Mouse (Mus musculus) heart, embryonic 13.5 days (tissue): ENCODE results near the gene Spryd3. TPM values are rescaled to one million over a fixed set of nuclear protein-coding genes. Genes with fewer than 3 reads are reported as not detected.

Experiments used
- ATAC-seq: fragments of 200-750 bp; cut with Nextera tagmentation; 2 replicates; pipeline ENCODE4 v1.8.0; 2017; ENCODE audit warnings: moderate TSS enrichment; ENCODE audit not compliant: insufficient number of reproducible peaks, low FRiP score, low TSS enrichment; ENCODE audit errors: extremely low read depth
- H3K27ac ChIP-seq: fragments of 300-500 bp; sonication (generic); replicated peaks from 2 replicates; pipeline ENCODE4 v1.5.1; 2015; ENCODE audit warnings: moderate library complexity, mild to moderate bottlenecking, inconsistent platforms
- H3K27me3 ChIP-seq: fragments of 300-500 bp; sonication (generic); replicated peaks from 2 replicates; pipeline ENCODE4 v1.6.1; 2015; ENCODE audit warnings: mild to moderate bottlenecking, inconsistent platforms
- H3K36me3 ChIP-seq: fragments of 300-500 bp; sonication (generic); 2 replicates; pipeline ENCODE4 v1.6.1; 2015; ENCODE audit warnings: mild to moderate bottlenecking, inconsistent platforms
- H3K4me1 ChIP-seq: fragments of 300-500 bp; sonication (generic); 2 replicates; pipeline ENCODE4 v1.6.1; 2015; ENCODE audit warnings: inconsistent platforms
- H3K4me2 ChIP-seq: fragments of 300-500 bp; sonication (generic); 2 replicates; pipeline ENCODE4 v1.6.1; 2015; ENCODE audit warnings: inconsistent platforms, mild to moderate bottlenecking, moderate library complexity
- H3K4me3 ChIP-seq: fragments of 300-500 bp; sonication (generic); 2 replicates; pipeline ENCODE4 v1.5.1; 2015; ENCODE audit warnings: moderate library complexity, mild to moderate bottlenecking, inconsistent platforms
- H3K9ac ChIP-seq: fragments of 300-500 bp; sonication (generic); 2 replicates; pipeline ENCODE4 v1.6.1; 2015; ENCODE audit warnings: inconsistent platforms, mild to moderate bottlenecking, moderate library complexity
- H3K9me3 ChIP-seq: fragments of 300-500 bp; sonication (generic); 2 replicates; pipeline ENCODE4 v1.6.1; 2016; ENCODE audit warnings: inconsistent platforms
- WGBS: fragments of 180-500 bp; shearing (Covaris S2); methylation state at CpG from one replicate; pipeline ENCODE4 v1.1.7; 2015; ENCODE audit warnings: mixed read lengths; 5-methylcytosine and 5-hydroxymethylcytosine counted together
- polyA plus RNA-seq: library from polyadenylated mRNA; unstranded; fragments of >200 nt; fragmentation: Nextera tagmentation; extraction: Ambion mirVana; gene quantifications from 2 replicates; pipeline ENCODE4 v1.2.1, GENCODE M21; 2015

Gene Spryd3
- polyA plus RNA-seq, 1 experiment from 2014 or later: 19.5 TPM

DNA sequence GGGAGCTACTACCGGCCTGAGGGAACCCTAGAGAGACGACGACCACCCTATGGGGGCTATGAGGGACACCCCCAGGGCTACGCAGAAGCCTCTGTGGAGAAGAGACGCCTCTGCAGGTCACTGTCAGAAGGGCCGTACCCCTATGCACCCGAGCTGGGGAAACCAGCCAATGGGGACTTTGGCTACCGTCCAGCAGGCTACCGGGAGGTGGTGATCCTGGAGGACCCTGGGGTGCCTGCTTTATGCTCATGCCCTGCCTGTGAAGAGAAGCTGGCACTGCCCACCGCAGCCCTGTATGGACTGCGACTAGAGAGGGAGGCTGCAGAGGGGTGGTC, 24.6 kb downstream of the Spryd3 start:
- Histone ChIP-seq H3K36me3 (peaks cover 99% of the 10 kb centered on the region), H3K27me3 (0 out of 2 replicates have a peak, but pooled peaks cover 8% of the 10 kb centered on the region), H3K4me2 (no peak overlapping the region), H3K9me3 (no peaks in the 10 kb centered on the region), H3K4me1 (peaks cover 39% of the 10 kb centered on the region), H3K9ac (no peak overlapping the region), H3K27ac (no peak overlapping the region), H3K4me3 (no peak overlapping the region)
- 80% methylated on average over 11 of the region's 11 CpGs for WGBS
- ATAC-seq: no peak

DNA sequence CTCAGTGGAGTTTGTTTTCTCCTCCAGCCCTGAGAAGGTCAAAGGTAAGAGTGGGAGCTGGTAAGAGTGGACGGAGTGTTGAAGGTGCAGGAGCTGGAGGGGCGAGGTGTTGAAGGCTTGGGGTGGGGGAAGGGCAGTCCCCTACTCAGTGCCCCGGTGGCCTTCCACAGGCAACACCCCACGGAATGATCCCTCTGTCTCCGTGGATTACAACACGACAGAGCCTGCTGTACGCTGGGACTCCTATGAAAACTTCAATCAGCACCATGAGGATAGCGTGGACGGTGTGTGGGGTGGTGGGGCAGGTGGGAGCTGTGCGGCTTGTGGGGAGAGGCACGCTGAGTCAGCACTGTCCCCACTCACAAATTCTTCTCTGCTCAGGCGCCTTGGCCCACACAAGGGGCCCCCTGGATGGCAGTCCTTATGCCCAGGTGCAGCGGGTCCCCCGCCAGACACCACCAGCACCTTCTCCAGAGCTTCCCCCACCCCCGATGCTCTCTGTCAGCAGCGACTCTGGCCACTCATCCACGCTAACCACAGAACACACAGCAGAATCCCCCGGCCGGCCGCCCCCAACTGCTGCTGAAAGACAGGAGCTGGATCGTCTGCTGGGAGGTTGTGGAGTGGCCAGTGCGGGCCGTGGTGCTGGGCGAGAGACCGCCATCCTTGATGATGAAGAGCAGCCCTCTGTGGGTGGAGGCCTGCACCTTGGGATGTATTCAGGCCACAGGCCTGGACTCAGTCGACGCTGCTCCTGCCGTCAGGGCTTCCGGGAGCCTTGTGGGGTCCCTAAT, 25.1 kb downstream of the Spryd3 start:
- H3K4me3 ChIP-seq: no peak overlapping the region
- no peak overlapping the region for H3K27ac ChIP-seq
- ATAC-seq: no peak
- H3K4me1 ChIP-seq: peaks cover 41% of the 10 kb centered on the region
- H3K36me3 ChIP-seq: peaks cover 95% of the 10 kb centered on the region
- no peaks in the 10 kb centered on the region for H3K9me3 ChIP-seq
- WGBS: 71% methylated on average over 29 of the region's 29 CpGs
- peak overlapping the region; percentile 47; the same call in 1 of the 2 replicates for H3K9ac ChIP-seq
- H3K4me2 ChIP-seq: no peak overlapping the region
- H3K27me3 ChIP-seq: 0 out of 2 replicates have a peak, but pooled peaks cover 13% of the 10 kb centered on the region

DNA sequence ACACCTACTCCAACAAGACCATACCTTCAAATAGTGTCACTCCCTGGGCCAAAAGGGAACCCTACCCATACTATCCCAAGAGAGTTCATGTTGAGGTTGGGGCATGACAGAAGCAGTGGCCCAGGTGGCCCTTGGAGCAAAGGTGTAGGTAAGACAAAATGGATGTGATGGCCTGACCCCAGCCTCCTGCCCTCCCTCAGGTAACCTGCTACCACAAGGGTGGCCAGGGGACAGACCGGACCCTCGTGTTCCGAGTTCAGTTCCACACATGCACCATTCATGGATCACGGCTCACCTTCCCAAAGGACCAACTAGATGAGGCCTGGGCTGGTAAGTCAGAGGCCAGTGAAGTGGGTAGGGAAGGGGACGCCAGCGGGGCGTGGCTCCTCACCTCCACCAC, 25.8 kb downstream of the Spryd3 start:
- H3K4me2 ChIP-seq: no peak overlapping the region
- no peak overlapping the region for H3K4me3 ChIP-seq
- H3K27me3 ChIP-seq: 0 out of 2 replicates have a peak, but pooled peaks cover 14% of the 10 kb centered on the region
- 93% methylated on average over 7 of the region's 7 CpGs for WGBS
- no peak overlapping the region for H3K27ac ChIP-seq
- no peak for ATAC-seq
- peaks cover 46% of the 10 kb centered on the region for H3K4me1 ChIP-seq
- H3K9ac ChIP-seq: no peak overlapping the region
- no peaks in the 10 kb centered on the region for H3K9me3 ChIP-seq
- peaks cover 90% of the 10 kb centered on the region for H3K36me3 ChIP-seq

GRCm38 (mm10) chr15:102108651-102109525, 27.1 kb downstream of the Spryd3 start:
- Histone ChIP-seq H3K9ac (peak overlapping the region; percentile 30), H3K27ac (peak overlapping the region; percentile 22; the same call in 1 of the 2 replicates), H3K4me3 (no peak overlapping the region), H3K36me3 (peaks cover 79% of the 10 kb centered on the region), H3K4me1 (peaks cover 60% of the 10 kb centered on the region), H3K27me3 (0 out of 2 replicates have a peak, but pooled peaks cover 15% of the 10 kb centered on the region), H3K9me3 (no peaks in the 10 kb centered on the region), H3K4me2 (no peak overlapping the region)
- WGBS: 51% methylated on average over 18 of the region's 18 CpGs
- no peak for ATAC-seq

- no peak overlapping the region for H3K4me3 ChIP-seq
- H3K36me3 ChIP-seq: peaks cover 70% of the 10 kb centered on the region
- 0 out of 2 replicates have a peak, but pooled peaks cover 15% of the 10 kb centered on the region for H3K27me3 ChIP-seq
- H3K9me3 ChIP-seq: no peaks in the 10 kb centered on the region
- H3K4me1 ChIP-seq: peaks cover 69% of the 10 kb centered on the region
- no peak overlapping the region for H3K9ac ChIP-seq
- H3K4me2 ChIP-seq: 0 out of 2 replicates have a peak overlapping the region, but pooled peaks have one; percentile 89
- WGBS: 38% methylated on average over 13 of the region's 13 CpGs
- 0 out of 2 replicates have a peak overlapping the region, but pooled peaks have one; percentile 22 for H3K27ac ChIP-seq
- no peak for ATAC-seq
Observed at GRCm38 (mm10) chr15:102107689-102108573, 28.1 kb downstream of the Spryd3 start.

DNA sequence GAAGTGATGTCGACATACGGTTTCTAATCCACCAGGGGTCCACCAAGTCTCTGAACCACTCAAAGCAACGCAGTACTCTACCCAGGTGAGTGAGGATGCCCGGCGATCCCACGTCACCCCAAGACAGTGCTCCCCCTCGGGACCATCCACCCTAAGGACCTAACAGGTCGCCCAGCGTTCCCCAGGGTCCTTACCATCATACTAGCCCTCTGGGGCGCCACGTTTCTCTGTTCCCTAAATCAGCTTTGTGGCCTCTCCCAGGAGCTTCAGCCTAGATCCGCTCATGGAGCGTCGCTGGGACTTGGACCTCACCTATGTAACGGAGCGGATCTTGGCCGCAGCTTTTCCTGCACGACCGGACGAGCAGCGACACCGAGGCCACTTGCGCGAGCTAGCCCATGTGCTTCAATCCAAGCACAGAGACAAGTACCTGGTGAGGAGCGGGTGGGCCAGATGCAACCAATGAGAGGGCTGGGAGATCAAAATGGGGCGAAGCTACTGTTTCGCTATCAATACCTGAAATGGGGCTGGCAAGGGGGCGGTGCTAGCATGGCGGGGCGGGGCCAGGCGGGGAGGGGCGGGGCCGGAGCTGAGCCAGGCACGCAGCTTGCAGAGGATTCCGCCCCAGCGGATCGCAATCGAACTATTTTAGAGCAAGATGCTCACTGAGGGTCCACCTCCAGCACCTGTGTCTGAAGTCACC, 29.1 kb downstream of the Spryd3 start:
- 16% methylated on average over 38 of the region's 38 CpGs for WGBS
- Histone ChIP-seq H3K27ac (no peak overlapping the region), H3K9ac (peak overlapping the region; percentile 30), H3K4me3 (peak overlapping the region; percentile 38), H3K9me3 (no peaks in the 10 kb centered on the region), H3K4me2 (peak overlapping the region; percentile 89), H3K27me3 (0 out of 2 replicates have a peak, but pooled peaks cover 15% of the 10 kb centered on the region), H3K4me1 (peaks cover 79% of the 10 kb centered on the region), H3K36me3 (peaks cover 59% of the 10 kb centered on the region)
- ATAC-seq: no peak

GRCm38 (mm10) chr15:102105764-102106730, 30.0 kb downstream of the Spryd3 start:
- no peaks in the 10 kb centered on the region for H3K9me3 ChIP-seq
- peaks cover 88% of the 10 kb centered on the region for H3K4me1 ChIP-seq
- WGBS: 29% methylated on average over 18 of the region's 18 CpGs
- peak overlapping the region; percentile 98 for H3K27ac ChIP-seq
- H3K4me2 ChIP-seq: peak overlapping the region; percentile 89
- no peak for ATAC-seq
- H3K36me3 ChIP-seq: peaks cover 51% of the 10 kb centered on the region
- H3K4me3 ChIP-seq: peak overlapping the region; percentile 38
- H3K27me3 ChIP-seq: 0 out of 2 replicates have a peak, but pooled peaks cover 15% of the 10 kb centered on the region
- peak overlapping the region; percentile 68 for H3K9ac ChIP-seq

DNA sequence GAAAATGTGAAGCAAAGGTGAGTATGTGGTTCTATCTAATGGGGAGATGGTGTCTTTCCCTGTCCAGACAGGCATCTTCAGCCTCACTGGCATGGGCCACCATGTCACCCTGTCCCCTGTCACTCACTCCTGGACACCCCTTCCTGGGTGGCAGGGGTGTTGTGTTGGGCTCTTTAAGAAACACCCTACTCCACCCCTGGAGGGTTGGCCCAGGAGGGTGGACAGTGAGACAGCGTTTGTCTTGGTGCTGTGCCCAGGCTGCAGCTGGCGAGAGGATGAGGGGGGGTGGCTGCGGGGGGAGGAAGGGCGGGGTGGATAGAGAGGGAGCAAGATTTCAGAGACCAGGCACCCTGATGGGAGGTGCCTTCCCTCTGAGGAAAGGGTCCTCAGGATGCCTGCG, 30.7 kb downstream of the Spryd3 start:
- peak overlapping the region; percentile 68 for H3K9ac ChIP-seq
- ATAC-seq: no peak
- WGBS: 34% methylated on average over 5 of the region's 5 CpGs
- H3K4me2 ChIP-seq: peak overlapping the region; percentile 89
- H3K27me3 ChIP-seq: 0 out of 2 replicates have a peak, but pooled peaks cover 15% of the 10 kb centered on the region
- H3K4me1 ChIP-seq: peaks cover 91% of the 10 kb centered on the region
- H3K36me3 ChIP-seq: peaks cover 44% of the 10 kb centered on the region
- H3K9me3 ChIP-seq: no peaks in the 10 kb centered on the region
- H3K4me3 ChIP-seq: peak overlapping the region; percentile 38
- H3K27ac ChIP-seq: peak overlapping the region; percentile 98

DNA sequence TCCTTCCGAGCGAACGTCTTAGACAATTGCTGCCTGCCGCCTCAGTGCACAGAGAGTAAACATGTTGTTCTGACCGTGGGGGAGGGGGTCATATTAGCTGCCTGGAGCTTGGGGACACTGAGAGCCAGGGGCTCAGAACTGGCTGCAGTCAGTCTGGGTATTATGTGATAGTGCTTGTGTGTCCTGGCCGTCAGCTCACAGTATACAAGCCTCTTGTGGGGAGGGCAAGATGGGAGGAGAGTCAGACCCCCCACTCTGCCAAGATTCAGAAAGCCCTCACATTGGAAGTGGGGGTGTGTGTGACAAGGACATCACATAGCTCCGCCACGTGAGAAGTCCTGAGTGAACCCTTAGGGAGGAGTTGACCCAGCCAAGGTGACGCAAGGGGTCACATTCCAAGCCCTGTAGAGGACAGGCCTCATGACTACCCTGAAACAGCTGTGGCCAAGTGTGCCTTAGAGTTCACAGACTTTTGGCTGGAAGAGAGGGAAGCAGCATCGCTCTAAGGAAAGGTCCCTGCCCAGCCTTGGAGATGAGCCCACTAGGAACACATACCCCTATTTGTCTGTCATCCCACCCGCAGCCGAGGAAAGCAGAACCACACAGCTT, 32.0 kb downstream of the Spryd3 start:
- WGBS: 20% methylated on average over 12 of the region's 12 CpGs
- ATAC-seq: no peak
- Histone ChIP-seq H3K4me2 (peak overlapping the region; percentile 89), H3K4me3 (peak overlapping the region; percentile 64), H3K4me1 (peaks cover 96% of the 10 kb centered on the region), H3K9ac (peak overlapping the region; percentile 86), H3K36me3 (peaks cover 31% of the 10 kb centered on the region), H3K9me3 (no peaks in the 10 kb centered on the region), H3K27ac (peak overlapping the region; percentile 98), H3K27me3 (0 out of 2 replicates have a peak, but pooled peaks cover 15% of the 10 kb centered on the region)
